Mouse (Mus musculus) limb, embryonic 12.5 days (tissue): ENCODE results near the gene Tmem233. TPM values are rescaled to one million over a fixed set of nuclear protein-coding genes. Genes with fewer than 3 reads are reported as not detected.

Experiments used
- ATAC-seq: fragments of 200-750 bp; cut with Nextera tagmentation; 2 replicates; pipeline ENCODE4 v1.8.0; 2017; ENCODE audit warnings: low read depth, moderate TSS enrichment; ENCODE audit not compliant: insufficient number of reproducible peaks, insufficient read depth, low FRiP score, low TSS enrichment
- H3K27ac ChIP-seq: fragments of 300-500 bp; sonication (generic); 2 replicates; pipeline ENCODE4 v1.5.1; 2016; ENCODE audit warnings: mild to moderate bottlenecking, moderate library complexity
- H3K27me3 ChIP-seq: fragments of 300-500 bp; sonication (generic); 2 replicates; pipeline ENCODE4 v1.6.1; 2016; ENCODE audit warnings: mild to moderate bottlenecking, moderate library complexity
- H3K36me3 ChIP-seq: fragments of 300-500 bp; sonication (generic); 2 replicates; pipeline ENCODE4 v1.6.1; 2016; ENCODE audit warnings: mild to moderate bottlenecking, moderate library complexity
- H3K4me1 ChIP-seq: fragments of 300-500 bp; sonication (generic); replicated peaks from 2 replicates; pipeline ENCODE4 v1.6.1; 2016
- H3K4me2 ChIP-seq: fragments of 300-500 bp; sonication (generic); 2 replicates; pipeline ENCODE4 v1.6.1; 2016; ENCODE audit warnings: mild to moderate bottlenecking, moderate library complexity
- H3K4me3 ChIP-seq: fragments of 300-500 bp; sonication (generic); replicated peaks from 2 replicates; pipeline ENCODE4 v1.5.1; 2016; ENCODE audit warnings: mild to moderate bottlenecking
- H3K9ac ChIP-seq: fragments of 300-500 bp; sonication (generic); replicated peaks from 2 replicates; pipeline ENCODE4 v1.6.1; 2016; ENCODE audit warnings: mild to moderate bottlenecking, moderate library complexity
- H3K9me3 ChIP-seq: fragments of 300-500 bp; sonication (generic); 2 replicates; pipeline ENCODE4 v1.6.1; 2016; ENCODE audit warnings: mild to moderate bottlenecking, moderate library complexity
- WGBS: fragments of 180-500 bp; shearing (Covaris S2); methylation state at CpG from one replicate; pipeline ENCODE4 v1.1.7; 2016; 5-methylcytosine and 5-hydroxymethylcytosine counted together
- polyA plus RNA-seq: library from polyadenylated mRNA; unstranded; fragments of >200 nt; fragmentation: Nextera tagmentation; extraction: Ambion mirVana; gene quantifications from 2 replicates; pipeline ENCODE4 v1.2.1, GENCODE M21; 2016

Gene Tmem233
- polyA plus RNA-seq, 1 experiment from 2014 or later: not detected

DNA sequence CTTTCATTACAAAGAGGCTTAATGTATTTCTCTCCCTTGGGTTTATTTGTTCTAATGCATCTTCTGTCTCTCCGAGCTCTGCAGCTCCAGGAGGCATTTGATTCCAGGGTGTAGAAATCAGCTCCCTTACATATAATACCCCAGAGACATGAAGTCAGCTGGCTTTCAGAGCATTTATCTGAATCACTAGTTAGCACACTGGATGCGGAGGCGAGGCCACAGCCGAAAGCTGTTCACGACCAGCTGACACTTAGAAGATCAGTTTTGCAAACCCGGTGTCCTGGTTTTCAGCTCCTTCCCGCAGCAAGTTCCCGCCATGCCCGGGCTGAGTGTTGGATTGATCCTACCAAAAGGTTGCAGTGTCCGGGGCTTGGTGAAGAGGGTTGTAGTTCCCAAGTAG is 78.8 kb downstream of the Tmem233 start:
- WGBS: 90% methylated on average over 10 of the region's 10 CpGs
- H3K4me3 ChIP-seq: no peak overlapping the region
- H3K27me3 ChIP-seq: no peaks in the 10 kb centered on the region
- no peak overlapping the region for H3K27ac ChIP-seq
- ATAC-seq: no peak
- H3K4me1 ChIP-seq: 0 out of 2 replicates have a peak, but pooled peaks cover 6% of the 10 kb centered on the region
- H3K9ac ChIP-seq: no peak overlapping the region
- no peak overlapping the region for H3K4me2 ChIP-seq
- no peaks in the 10 kb centered on the region for H3K9me3 ChIP-seq
- H3K36me3 ChIP-seq: peaks cover 30% of the 10 kb centered on the region

DNA sequence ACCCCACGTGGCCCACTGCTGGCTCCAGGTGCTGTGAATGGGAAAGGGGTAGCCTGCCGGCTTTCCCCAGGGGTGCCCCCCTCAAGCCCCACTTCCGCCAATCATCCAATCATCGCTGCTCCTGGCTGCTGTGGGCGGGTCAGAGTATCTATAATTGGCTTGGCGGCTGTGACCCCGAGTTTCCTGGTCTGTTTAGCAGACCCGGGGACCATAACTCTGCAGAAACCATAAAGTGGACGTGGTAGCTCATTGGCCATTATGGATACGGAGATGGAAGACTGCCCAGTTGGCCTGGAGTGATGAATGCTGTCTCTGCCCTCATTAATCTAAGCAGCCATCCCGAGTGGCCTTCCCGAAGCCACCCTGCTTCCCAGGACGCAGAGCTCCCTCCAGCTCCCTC is 79.2 kb downstream of the Tmem233 start:
- Histone ChIP-seq H3K36me3 (peaks cover 32% of the 10 kb centered on the region), H3K4me3 (no peak overlapping the region), H3K9ac (no peak overlapping the region), H3K4me2 (no peak overlapping the region), H3K27ac (no peak overlapping the region), H3K4me1 (0 out of 2 replicates have a peak, but pooled peaks cover 6% of the 10 kb centered on the region), H3K9me3 (no peaks in the 10 kb centered on the region), H3K27me3 (no peaks in the 10 kb centered on the region)
- WGBS: 38% methylated on average over 13 of the region's 13 CpGs
- no peak for ATAC-seq

DNA sequence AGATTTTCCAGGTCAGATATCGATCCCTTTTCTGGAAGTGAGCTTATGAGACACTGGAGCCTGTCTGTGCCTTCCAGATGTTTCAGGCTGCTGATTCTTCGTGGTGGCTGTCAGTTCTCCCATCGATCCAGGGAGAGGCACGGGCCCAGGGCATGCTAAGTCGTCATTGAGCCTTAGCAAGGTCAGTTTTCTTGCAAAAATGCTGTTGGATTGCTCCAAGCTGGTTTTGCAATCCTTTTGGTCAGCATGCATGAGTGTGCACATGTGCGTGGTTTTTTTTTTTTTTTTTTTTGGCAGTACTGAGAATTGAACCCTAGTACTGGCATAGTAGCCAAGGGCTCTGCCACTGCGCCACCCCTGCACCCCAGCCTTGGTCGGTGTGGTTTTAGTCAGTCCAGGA is 79.9 kb downstream of the Tmem233 start:
- Histone ChIP-seq H3K9ac (no peak overlapping the region), H3K4me1 (0 out of 2 replicates have a peak, but pooled peaks cover 6% of the 10 kb centered on the region), H3K36me3 (peaks cover 32% of the 10 kb centered on the region), H3K4me3 (no peak overlapping the region), H3K27me3 (no peaks in the 10 kb centered on the region), H3K9me3 (no peaks in the 10 kb centered on the region), H3K27ac (no peak overlapping the region), H3K4me2 (no peak overlapping the region)
- 87% methylated on average over 8 of the region's 8 CpGs for WGBS
- no peak for ATAC-seq

DNA sequence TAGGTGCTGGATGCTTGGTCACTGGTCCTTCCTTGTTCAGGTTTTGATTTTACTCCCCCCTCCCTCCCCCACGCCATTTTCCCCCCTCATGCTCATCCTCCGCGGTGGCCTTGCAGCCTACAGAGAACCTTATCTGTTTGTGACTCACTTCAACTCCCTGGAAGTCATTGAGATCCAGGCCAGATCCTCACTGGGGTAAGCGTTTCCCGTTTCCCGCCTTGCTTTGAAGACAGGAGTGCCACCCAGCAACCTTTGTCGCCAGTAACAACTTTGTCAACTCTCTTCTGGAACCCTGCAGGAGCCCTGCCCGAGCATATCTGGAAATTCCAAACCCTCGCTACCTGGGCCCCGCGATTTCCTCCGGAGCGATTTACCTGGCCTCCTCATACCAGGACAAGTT is 85.7 kb downstream of the Tmem233 start:
- Histone ChIP-seq H3K4me3 (no peak overlapping the region), H3K9ac (no peak overlapping the region), H3K27me3 (no peaks in the 10 kb centered on the region), H3K27ac (no peak overlapping the region), H3K36me3 (peaks cover 60% of the 10 kb centered on the region), H3K4me1 (0 out of 2 replicates have a peak, but pooled peaks cover 4% of the 10 kb centered on the region), H3K4me2 (no peak overlapping the region), H3K9me3 (no peaks in the 10 kb centered on the region)
- 80% methylated on average over 13 of the region's 13 CpGs for WGBS
- no peak for ATAC-seq

DNA sequence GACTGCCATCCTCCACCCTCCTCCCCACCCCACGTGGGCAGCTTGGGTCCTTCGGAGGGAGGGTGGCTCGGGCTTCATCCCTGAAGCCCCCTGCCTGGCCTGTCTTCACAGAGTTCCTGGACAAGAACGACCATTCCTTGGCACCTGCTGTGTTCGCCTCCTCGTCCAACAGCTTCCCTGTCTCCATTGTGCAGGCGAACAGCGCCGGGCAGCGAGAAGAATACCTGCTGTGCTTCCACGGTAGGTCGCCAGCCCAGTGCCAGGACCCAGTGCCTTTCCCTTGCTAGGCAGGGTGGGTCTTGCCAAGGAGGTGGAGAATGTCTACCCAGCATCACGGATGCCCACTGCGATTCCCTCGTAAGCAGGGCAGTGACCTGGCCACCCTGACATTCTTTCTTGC is 88.9 kb downstream of the Tmem233 start:
- 0 out of 2 replicates have a peak, but pooled peaks cover 4% of the 10 kb centered on the region for H3K4me1 ChIP-seq
- 94% methylated on average over 15 of the region's 15 CpGs for WGBS
- no peak for ATAC-seq
- no peak overlapping the region for H3K4me3 ChIP-seq
- H3K9me3 ChIP-seq: peaks cover 14% of the 10 kb centered on the region
- no peak overlapping the region for H3K9ac ChIP-seq
- H3K4me2 ChIP-seq: no peak overlapping the region
- H3K36me3 ChIP-seq: peaks cover 78% of the 10 kb centered on the region
- H3K27ac ChIP-seq: no peak overlapping the region
- no peaks in the 10 kb centered on the region for H3K27me3 ChIP-seq

DNA sequence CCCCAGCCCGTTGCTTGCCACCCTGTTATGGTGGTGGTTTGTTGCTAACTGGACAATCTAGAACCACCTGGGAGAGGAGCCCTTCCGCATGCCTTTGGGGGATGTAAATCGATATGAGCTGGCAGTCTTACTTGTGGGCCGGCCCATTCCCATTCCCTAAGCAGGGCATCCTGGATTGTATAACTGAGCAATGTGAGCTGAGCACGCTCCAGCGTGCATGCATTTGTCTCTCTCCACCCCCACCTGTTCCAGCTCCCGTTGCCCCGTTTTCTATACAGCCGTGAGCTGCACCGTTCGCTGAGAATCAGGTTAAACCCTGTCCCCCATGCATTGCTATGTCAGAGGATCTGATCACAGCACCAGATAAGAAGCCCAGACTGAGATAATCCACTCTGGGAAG is 91.3 kb downstream of the Tmem233 start:
- 91% methylated on average over 11 of the region's 11 CpGs for WGBS
- peaks cover 87% of the 10 kb centered on the region for H3K36me3 ChIP-seq

More for the DNA sequence above, 91.3 kb downstream of the Tmem233 start:
- no peak for ATAC-seq
- Histone ChIP-seq H3K4me3 (no peak overlapping the region), H3K9ac (no peak overlapping the region), H3K27ac (no peak overlapping the region), H3K9me3 (peaks cover 14% of the 10 kb centered on the region), H3K4me2 (no peak overlapping the region), H3K4me1 (no peaks in the 10 kb centered on the region), H3K27me3 (no peaks in the 10 kb centered on the region)

Other genes with a start within 250 kb of the Tmem233 start
- 38.0 and 41.5 TPM in 2 replicates for gene Cit, start 238.0 kb downstream of the Tmem233 start, polyA plus RNA-seq
- 72.4 and 77.0 TPM in 2 replicates for gene Prkab1, start 58.7 kb downstream of the Tmem233 start, polyA plus RNA-seq
- gene Ccdc60, start 205.7 kb upstream of the Tmem233 start, polyA plus RNA-seq: 1.4 and 1.7 TPM in 2 replicates